Comparison of ENCODE assay signal across 11 mouse cellular contexts in the genomic region with DNA sequence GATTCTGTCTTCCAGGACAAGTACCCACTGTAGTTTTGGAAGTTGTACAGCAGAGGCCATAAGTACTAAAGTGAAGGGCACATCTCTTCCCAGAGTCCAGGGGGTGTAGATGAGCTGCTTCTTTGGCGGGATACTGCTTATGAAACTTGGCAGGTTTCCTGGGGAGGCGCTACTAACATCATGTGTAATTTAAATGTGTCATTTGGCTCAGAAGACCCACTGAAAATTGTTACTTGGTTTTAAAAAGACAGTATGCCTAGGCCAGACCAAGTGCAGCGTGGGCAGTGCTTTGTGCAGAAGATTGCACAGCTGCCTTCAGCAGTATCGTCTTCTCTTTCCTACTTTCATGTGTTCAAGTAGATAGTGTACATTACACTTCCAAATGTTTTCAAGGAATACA. TPM values are rescaled to one million over a fixed set of nuclear protein-coding genes. Genes with fewer than 3 reads are reported as not detected.
DNase-seq lines count a peak whose midpoint lies in the region; ATAC-seq and TF ChIP-seq lines count a peak whose summit lies in the region.
"Had no signal": no experiment of that assay in that cellular context is flagged by ENCODE, and none has a peak within 500 bp of the region (broad histone marks: within the 10 kb centered on the region; RNA-seq: fewer than 3 reads in every experiment).

No protein-coding gene starts in this region.

- H3K4me1 ChIP-seq in forebrain, embryonic 14.5 days (ENCODE audit: control insufficient read depth, insufficient read depth, low read length) = no peaks in the 10 kb centered on the region
- H3K4me1 ChIP-seq in forebrain, embryonic 12.5 days = no peaks in the 10 kb centered on the region
- H3K4me1 ChIP-seq in heart, postnatal 0 days (ENCODE audit: control insufficient read depth, insufficient read depth) = no peaks in the 10 kb centered on the region
- 0 out of 2 replicates have a peak, but pooled peaks cover 4% of the 10 kb centered on the region for H3K4me1 ChIP-seq in lung, postnatal 0 days (ENCODE audit: insufficient read depth, low read depth, low read length)
- H3K4me1 ChIP-seq in hindbrain, embryonic 14.5 days (replicated peaks; ENCODE audit: control insufficient read depth, insufficient read depth, low read length) = no peaks in the 10 kb centered on the region
- H3K4me1 ChIP-seq: midbrain, embryonic 12.5 days had no signal

- 0 out of 2 replicates have a peak, but pooled peaks cover 5% of the 10 kb centered on the region for H3K36me3 ChIP-seq in forebrain, embryonic 14.5 days (ENCODE audit: control insufficient read depth, insufficient read depth, low read length)
- peaks cover 17% of the 10 kb centered on the region for H3K36me3 ChIP-seq in forebrain, embryonic 12.5 days (replicated peaks)
- peaks cover 20% of the 10 kb centered on the region for H3K36me3 ChIP-seq in heart, postnatal 0 days (replicated peaks; ENCODE audit: control insufficient read depth, insufficient read depth, low read length)
- peaks cover 3% of the 10 kb centered on the region; the same call in 1 of the 2 replicates for H3K36me3 ChIP-seq in lung, postnatal 0 days (ENCODE audit: insufficient read depth, low read length)
- peaks cover 15% of the 10 kb centered on the region for H3K36me3 ChIP-seq in hindbrain, embryonic 14.5 days (replicated peaks; ENCODE audit: control insufficient read depth, insufficient read depth)

- no peaks in the 10 kb centered on the region for H3K9me3 ChIP-seq in forebrain, embryonic 14.5 days (replicated peaks; ENCODE audit: control insufficient read depth, low read length)
- H3K9me3 ChIP-seq in forebrain, embryonic 12.5 days = no peaks in the 10 kb centered on the region
- no peaks in the 10 kb centered on the region for H3K9me3 ChIP-seq in heart, postnatal 0 days (replicated peaks; ENCODE audit: control insufficient read depth, low read length)
- H3K9me3 ChIP-seq in lung, postnatal 0 days (ENCODE audit: low read length) = no peaks in the 10 kb centered on the region
- no peaks in the 10 kb centered on the region for H3K9me3 ChIP-seq in hindbrain, embryonic 14.5 days (ENCODE audit: control insufficient read depth, low read length)
- H3K9me3 ChIP-seq: midbrain, embryonic 12.5 days had no signal

- DNase-seq in forebrain, embryonic 14.5 days (ENCODE audit: low spot score) = peak; percentile 7
- DNase-seq in 3T3-L1 (ENCODE audit: low read depth, low spot score) (peak; percentile 39), MN1 (ENCODE audit: low spot score) (no peak)
- peak; percentile 15 for DNase-seq in heart, postnatal 0 days (ENCODE audit: low spot score)
- peak; percentile 67 for DNase-seq in lung, postnatal 0 days (ENCODE audit: low spot score)
- DNase-seq in embryo, embryonic 9.5 days (ENCODE audit: extremely low spot score) = no peak
- no peak for DNase-seq in hindbrain, embryonic 14.5 days (ENCODE audit: low spot score)

- no peak for TF ChIP-seq EP300 in heart, postnatal 0 days (IDR thresholded peaks at IDR 0.05; ENCODE audit: low read depth)
- no peak for TF ChIP-seq EP300 in lung, postnatal 0 days (IDR thresholded peaks at IDR 0.05)

- no peaks in the 10 kb centered on the region for H3K27me3 ChIP-seq in forebrain, embryonic 14.5 days (replicated peaks; ENCODE audit: control insufficient read depth, insufficient read depth, low read length)
- H3K27me3 ChIP-seq in forebrain, embryonic 12.5 days = no peaks in the 10 kb centered on the region
- no peaks in the 10 kb centered on the region for H3K27me3 ChIP-seq in heart, postnatal 0 days (ENCODE audit: control insufficient read depth, insufficient read depth, low read length)
- H3K27me3 ChIP-seq in lung, postnatal 0 days (replicated peaks; ENCODE audit: insufficient read depth, low read length) = no peaks in the 10 kb centered on the region
- no peaks in the 10 kb centered on the region for H3K27me3 ChIP-seq in hindbrain, embryonic 14.5 days (ENCODE audit: control insufficient read depth, insufficient read depth, low read length)
- H3K27me3 ChIP-seq: midbrain, embryonic 12.5 days had no signal

- no peak overlapping the region for H3K27ac ChIP-seq in forebrain, embryonic 14.5 days (ENCODE audit: low read depth, low read length)
- H3K27ac ChIP-seq in forebrain, embryonic 12.5 days = no peak overlapping the region
- peak overlapping the region; percentile 10; the same call in 1 of the 2 replicates for H3K27ac ChIP-seq in heart, postnatal 0 days (ENCODE audit: low read depth)
- H3K27ac ChIP-seq in lung, postnatal 0 days (ENCODE audit: low read length) = peak overlapping the region; percentile 57
- H3K27ac ChIP-seq in hindbrain, embryonic 14.5 days = no peak overlapping the region
- H3K27ac ChIP-seq: midbrain, embryonic 12.5 days had no signal

- TF ChIP-seq CTCF in heart, postnatal 0 days (IDR thresholded peaks at IDR 0.05; ENCODE audit: low read depth) = no peak
- no peak for TF ChIP-seq CTCF in lung, postnatal 0 days (IDR thresholded peaks at IDR 0.05)

- WGBS in forebrain, embryonic 14.5 days = 71% methylated on average over 4 of the region's 4 CpGs
- WGBS in forebrain, embryonic 12.5 days = 87% methylated on average over 4 of the region's 4 CpGs
- WGBS in heart, postnatal 0 days = 50% methylated on average over 4 of the region's 4 CpGs
- WGBS in lung, postnatal 0 days = 56% methylated on average over 4 of the region's 4 CpGs
- WGBS in hindbrain, embryonic 14.5 days = 85% methylated on average over 4 of the region's 4 CpGs

- H3K4me2 ChIP-seq in forebrain, embryonic 14.5 days (ENCODE audit: low read length) = no peak overlapping the region
- H3K4me2 ChIP-seq in forebrain, embryonic 12.5 days = no peak overlapping the region
- no peak overlapping the region for H3K4me2 ChIP-seq in heart, postnatal 0 days (ENCODE audit: low read depth, low read length)
- H3K4me2 ChIP-seq in lung, postnatal 0 days (replicated peaks; ENCODE audit: low read depth, low read length) = no peak overlapping the region
- no peak overlapping the region for H3K4me2 ChIP-seq in hindbrain, embryonic 14.5 days (replicated peaks)
- H3K4me2 ChIP-seq: midbrain, embryonic 12.5 days had no signal

- no peak overlapping the region for H3K4me3 ChIP-seq in forebrain, embryonic 14.5 days (ENCODE audit: low read depth, low read length)
- no peak overlapping the region for H3K4me3 ChIP-seq in forebrain, embryonic 12.5 days (replicated peaks)
- no peak overlapping the region for H3K4me3 ChIP-seq in heart, postnatal 0 days (ENCODE audit: low read depth, low read length)
- H3K4me3 ChIP-seq in lung, postnatal 0 days (ENCODE audit: low read depth, low read length) = no peak overlapping the region
- no peak overlapping the region for H3K4me3 ChIP-seq in hindbrain, embryonic 14.5 days (replicated peaks; ENCODE audit: low read length)
- H3K4me3 ChIP-seq: midbrain, embryonic 12.5 days had no signal

- no peak overlapping the region for H3K9ac ChIP-seq in forebrain, embryonic 14.5 days (ENCODE audit: low read length)
- H3K9ac ChIP-seq in forebrain, embryonic 12.5 days = no peak overlapping the region
- no peak overlapping the region for H3K9ac ChIP-seq in heart, postnatal 0 days (replicated peaks; ENCODE audit: low read depth, low read length)
- H3K9ac ChIP-seq in lung, postnatal 0 days (replicated peaks; ENCODE audit: low read depth) = no peak overlapping the region
- no peak overlapping the region for H3K9ac ChIP-seq in hindbrain, embryonic 14.5 days
- H3K9ac ChIP-seq: midbrain, embryonic 12.5 days had no signal

- ATAC-seq in forebrain, embryonic 14.5 days = no peak
- ATAC-seq in forebrain, embryonic 12.5 days (ENCODE audit: low FRiP score) = no peak
- ATAC-seq in heart, postnatal 0 days (ENCODE audit: insufficient read depth, low read depth) = no peak
- ATAC-seq in lung, postnatal 0 days = peak; percentile 58
- no peak for ATAC-seq in hindbrain, embryonic 14.5 days (ENCODE audit: low FRiP score)

RNA-seq across cellular contexts. Expression of a gene that starts 44.5 kb away (rescaled TPM):
- polyA plus RNA-seq in forebrain, embryonic 14.5 days (2014; fragmentation: Nextera tagmentation; extraction: Ambion mirVana) = 12.2 and 14.0 TPM in 2 replicates
- 17.2 and 17.3 TPM in 2 replicates for polyA plus RNA-seq in forebrain, embryonic 12.5 days (2016; fragmentation: Nextera tagmentation; extraction: Ambion mirVana)
- 32.2 and 33.7 TPM in 2 replicates for total RNA-seq in heart, postnatal 0 days (2014; rRNA removed; ENCODE audit: low replicate concordance)
- polyA plus RNA-seq in heart, postnatal 0 days (2015; fragmentation: Nextera tagmentation; extraction: Ambion mirVana) = 7.4 TPM in 2 replicates
- polyA plus RNA-seq in lung, postnatal 0 days (2015; fragmentation: Nextera tagmentation; extraction: Ambion mirVana) = 16.7 and 17.2 TPM in 2 replicates
- polyA plus RNA-seq in hindbrain, embryonic 14.5 days (2014; fragmentation: Nextera tagmentation; extraction: Ambion mirVana) = 17.2 and 19.1 TPM in 2 replicates

RNA-seq across cellular contexts. Expression of a gene that starts 50.4 kb away (rescaled TPM):
- polyA plus RNA-seq in forebrain, embryonic 14.5 days (2014; fragmentation: Nextera tagmentation; extraction: Ambion mirVana) = not detected in 2 replicates
- not detected in 2 replicates for polyA plus RNA-seq in forebrain, embryonic 12.5 days (2016; fragmentation: Nextera tagmentation; extraction: Ambion mirVana)
- total RNA-seq in heart, postnatal 0 days (2014; rRNA removed; ENCODE audit: low replicate concordance) = not detected in 2 replicates
- polyA plus RNA-seq in heart, postnatal 0 days (2015; fragmentation: Nextera tagmentation; extraction: Ambion mirVana) = not detected in 2 replicates
- polyA plus RNA-seq in lung, postnatal 0 days (2015; fragmentation: Nextera tagmentation; extraction: Ambion mirVana) = not detected in 2 replicates
- polyA plus RNA-seq in hindbrain, embryonic 14.5 days (2014; fragmentation: Nextera tagmentation; extraction: Ambion mirVana) = not detected in 2 replicates
- polyA plus RNA-seq: C2C12; gonadal fat pad, adult 2 months; midbrain, embryonic 12.5 days had no signal

Comparison
In these comparisons a context has a peak if more than half of its experiments do, and no peak if none do; other contexts are left out.
1. DNase-seq: peak in forebrain, embryonic 14.5 days (single experiment), 3T3-L1 (single experiment), heart, postnatal 0 days (single experiment) and lung, postnatal 0 days (single experiment); none in MN1 (single experiment), embryo, embryonic 9.5 days (single experiment) and hindbrain, embryonic 14.5 days (single experiment).
2. H3K27ac ChIP-seq: peak in heart, postnatal 0 days (single experiment) and lung, postnatal 0 days (single experiment); none in forebrain, embryonic 14.5 days (single experiment), forebrain, embryonic 12.5 days (single experiment) and hindbrain, embryonic 14.5 days (single experiment).